Mouse (Mus musculus) liver, embryonic 12.5 days (tissue): ENCODE results near the gene Rab7b. TPM values are rescaled to one million over a fixed set of nuclear protein-coding genes. Genes with fewer than 3 reads are reported as not detected.

Source experiments
- ATAC-seq: fragments of 200-750 bp; cut with Nextera tagmentation; 2 replicates; pipeline ENCODE4 v1.8.0; 2017; ENCODE audit warnings: moderate number of reproducible peaks, mild to moderate bottlenecking, moderate library complexity
- H3K27ac ChIP-seq: fragments of 300-500 bp; sonication (generic); 2 replicates; pipeline ENCODE4 v1.5.1; 2016; ENCODE audit warnings: mild to moderate bottlenecking
- H3K27me3 ChIP-seq: fragments of 300-500 bp; sonication (generic); replicated peaks from 2 replicates; pipeline ENCODE4 v1.6.1; 2016; ENCODE audit warnings: mild to moderate bottlenecking, moderate library complexity
- H3K36me3 ChIP-seq: fragments of 300-500 bp; sonication (generic); 2 replicates; pipeline ENCODE4 v1.6.1; 2016; ENCODE audit warnings: mild to moderate bottlenecking, moderate library complexity
- H3K4me1 ChIP-seq: fragments of 300-500 bp; sonication (generic); 2 replicates; pipeline ENCODE4 v1.6.1; 2016
- H3K4me2 ChIP-seq: fragments of 300-500 bp; sonication (generic); 2 replicates; pipeline ENCODE4 v1.6.1; 2016; ENCODE audit warnings: mild to moderate bottlenecking, moderate library complexity
- H3K4me3 ChIP-seq: fragments of 300-500 bp; sonication (generic); 2 replicates; pipeline ENCODE4 v1.5.1; 2016; ENCODE audit warnings: mild to moderate bottlenecking, moderate library complexity
- H3K9ac ChIP-seq: fragments of 300-500 bp; sonication (generic); 2 replicates; pipeline ENCODE4 v1.6.1; 2016; ENCODE audit warnings: mild to moderate bottlenecking, moderate library complexity
- H3K9me3 ChIP-seq: fragments of 300-500 bp; sonication (generic); replicated peaks from 2 replicates; pipeline ENCODE4 v1.6.1; 2016; ENCODE audit warnings: mild to moderate bottlenecking, moderate library complexity
- WGBS: fragments of 180-500 bp; shearing (Covaris S2); methylation state at CpG from one replicate; pipeline ENCODE4 v1.1.7; 2016; ENCODE audit not compliant: insufficient replicate concordance; 5-methylcytosine and 5-hydroxymethylcytosine counted together
- polyA plus RNA-seq: library from polyadenylated mRNA; unstranded; fragments of >200 nt; fragmentation: Nextera tagmentation; extraction: Ambion mirVana; gene quantifications from 2 replicates; pipeline ENCODE4 v1.2.1, GENCODE M21; 2016

Rab7b gene
- polyA plus RNA-seq, 1 experiment from 2014 or later = 0.79 TPM

DNA sequence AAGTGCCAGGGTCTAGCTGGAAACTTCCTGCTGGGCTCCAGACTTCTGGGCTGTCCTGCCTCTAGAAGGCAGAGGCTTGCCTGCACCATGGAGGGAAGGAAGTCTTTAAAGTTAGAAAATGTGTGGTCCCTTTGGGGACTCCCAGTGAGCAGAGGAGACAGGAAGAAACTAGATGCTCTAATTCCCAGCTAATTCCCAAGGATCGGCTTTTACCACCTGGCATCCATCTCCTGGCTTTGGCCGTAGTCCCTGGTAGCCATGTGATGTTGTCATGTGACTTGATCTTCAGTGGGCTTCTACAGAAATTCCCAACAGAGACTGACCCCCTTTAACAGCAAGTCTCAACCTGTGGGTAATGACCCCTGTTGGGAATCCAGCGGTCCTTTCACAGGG is 71.9 kb downstream of the Rab7b start:
- Histone ChIP-seq H3K36me3 (no peaks in the 10 kb centered on the region), H3K4me2 (no peak overlapping the region), H3K4me1 (no peaks in the 10 kb centered on the region), H3K27me3 (0 out of 2 replicates have a peak, but pooled peaks cover 12% of the 10 kb centered on the region), H3K9ac (no peak overlapping the region), H3K4me3 (no peak overlapping the region), H3K27ac (no peak overlapping the region), H3K9me3 (no peaks in the 10 kb centered on the region)
- ATAC-seq = no peak
- 78% methylated on average over 3 of the region's 3 CpGs for WGBS

DNA sequence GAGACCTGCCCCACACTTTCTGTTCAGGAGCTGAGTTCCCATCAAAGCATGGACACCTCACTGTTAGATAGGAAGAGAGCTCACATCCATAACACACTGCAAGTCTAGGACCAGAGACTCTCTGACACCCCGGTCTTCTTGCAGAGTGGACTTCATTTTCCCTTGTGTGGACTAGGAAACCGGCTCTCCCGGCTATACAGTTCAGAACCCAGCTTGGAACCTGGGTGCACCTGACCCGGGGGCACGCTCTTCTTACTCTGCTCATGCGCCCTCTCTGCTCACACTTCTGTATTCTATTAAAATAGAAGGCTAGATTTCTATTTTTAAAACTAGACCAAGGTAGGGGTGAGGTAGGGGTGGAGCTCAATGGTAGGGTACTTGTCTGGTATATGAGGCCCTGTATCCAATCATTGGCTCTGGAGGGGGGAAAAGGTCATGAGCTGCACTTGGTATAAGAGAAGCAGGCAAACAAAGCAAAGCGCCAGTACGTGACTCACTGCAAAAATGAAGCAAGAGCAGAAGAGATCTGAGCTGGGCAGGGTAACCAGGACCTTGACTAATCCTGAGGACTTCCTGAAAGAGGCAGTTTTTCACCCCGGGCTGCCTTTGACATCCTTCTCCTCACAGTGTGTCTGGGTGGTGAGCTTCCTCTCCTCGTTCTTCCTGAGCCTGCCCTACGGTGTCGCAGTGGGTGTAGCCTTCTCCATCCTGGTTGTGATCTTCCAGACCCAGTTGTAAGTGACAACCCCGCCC is 72.8 kb downstream of the Rab7b start:
- Histone ChIP-seq H3K27ac (no peak overlapping the region), H3K36me3 (no peaks in the 10 kb centered on the region), H3K9ac (no peak overlapping the region), H3K4me3 (no peak overlapping the region), H3K4me2 (no peak overlapping the region), H3K27me3 (0 out of 2 replicates have a peak, but pooled peaks cover 8% of the 10 kb centered on the region), H3K4me1 (no peaks in the 10 kb centered on the region), H3K9me3 (no peaks in the 10 kb centered on the region)
- no peak for ATAC-seq
- WGBS = 58% methylated on average over 13 of the region's 13 CpGs

- WGBS = 36% methylated on average over 9 of the region's 9 CpGs
- no peak for ATAC-seq
Observed at GRCm38 (mm10) chr1:131763683-131764082, 75.2 kb downstream of the Rab7b start.

GRCm38 (mm10) chr1:131764581-131765338 is 76.3 kb downstream of the Rab7b start:
- Histone ChIP-seq H3K27ac (no peak overlapping the region), H3K4me3 (no peak overlapping the region), H3K27me3 (0 out of 2 replicates have a peak, but pooled peaks cover 4% of the 10 kb centered on the region), H3K36me3 (no peaks in the 10 kb centered on the region), H3K9ac (no peak overlapping the region), H3K4me1 (no peaks in the 10 kb centered on the region), H3K9me3 (no peaks in the 10 kb centered on the region), H3K4me2 (no peak overlapping the region)
- no peak for ATAC-seq
- WGBS = 42% methylated on average over 8 of the region's 8 CpGs

More at GRCm38 (mm10) chr1:131763683-131764082, 75.2 kb downstream of the Rab7b start:
- no peak overlapping the region for H3K27ac ChIP-seq
- H3K4me1 ChIP-seq = no peaks in the 10 kb centered on the region
- H3K4me2 ChIP-seq = no peak overlapping the region
- H3K4me3 ChIP-seq = no peak overlapping the region
- H3K9me3 ChIP-seq = no peaks in the 10 kb centered on the region
- H3K9ac ChIP-seq = no peak overlapping the region
- no peaks in the 10 kb centered on the region for H3K36me3 ChIP-seq
- 0 out of 2 replicates have a peak, but pooled peaks cover 4% of the 10 kb centered on the region for H3K27me3 ChIP-seq

Other genes with a start within 250 kb of the Rab7b start
- gene Srgap2, start 161.3 kb upstream of the Rab7b start, polyA plus RNA-seq = 5.8 and 7.8 TPM in 2 replicates
- 3.4 and 3.7 TPM in 2 replicates for gene Fam72a, start 160.8 kb upstream of the Rab7b start, polyA plus RNA-seq
- gene Avpr1b, start 89.5 kb upstream of the Rab7b start, polyA plus RNA-seq = not detected in 2 replicates
- gene Ctse, start 50.4 kb upstream of the Rab7b start, polyA plus RNA-seq = 12.6 TPM in 2 replicates
- gene Slc26a9, start 55.3 kb downstream of the Rab7b start, polyA plus RNA-seq = not detected in 2 replicates
- 2.6 and 2.8 TPM in 2 replicates for gene Pm20d1, start 108.7 kb downstream of the Rab7b start, polyA plus RNA-seq
- 2.4 and 3.4 TPM in 2 replicates for gene Slc41a1, start 138.8 kb downstream of the Rab7b start, polyA plus RNA-seq
- gene Rab29, start 178.5 kb downstream of the Rab7b start, polyA plus RNA-seq = 11.2 and 11.6 TPM in 2 replicates
- 59.7 and 62.9 TPM in 2 replicates for gene Nucks1, start 221.8 kb downstream of the Rab7b start, polyA plus RNA-seq